Comparison of ENCODE assay signal across 13 mouse cellular contexts in the genomic region with DNA sequence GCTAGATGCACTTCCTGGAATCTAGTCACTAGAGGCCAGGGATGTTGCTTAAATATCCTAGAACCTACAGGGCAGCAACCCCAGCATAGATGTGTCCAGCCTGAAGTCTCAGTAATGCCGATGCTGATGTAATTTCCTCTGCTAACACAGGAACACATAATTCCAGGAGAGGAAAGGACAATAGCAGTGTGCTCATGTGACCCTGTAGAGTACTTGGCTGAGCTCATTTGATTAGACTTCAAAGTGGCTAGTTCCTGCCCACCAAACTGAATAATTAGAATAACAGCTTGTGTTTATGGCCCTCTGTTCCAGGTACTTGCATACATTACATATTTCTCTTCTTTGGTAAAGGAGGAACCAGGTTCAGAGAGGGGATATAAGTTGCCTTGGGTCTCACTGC.
"Had no signal": no experiment of that assay in that cellular context is flagged by ENCODE, and none has a peak within 500 bp of the region (broad histone marks: within the 10 kb centered on the region; RNA-seq: fewer than 3 reads in every experiment).

No protein-coding gene starts in this region.

- H3K9ac ChIP-seq: limb, embryonic 15.5 days; liver, embryonic 12.5 days; lung, embryonic 15.5 days; neural tube, embryonic 15.5 days had no signal

- H3K9me3 ChIP-seq: limb, embryonic 15.5 days; liver, embryonic 12.5 days; lung, embryonic 15.5 days; midbrain, embryonic 10.5 days; neural tube, embryonic 15.5 days had no signal

- H3K4me1 ChIP-seq: limb, embryonic 15.5 days; neural tube, embryonic 15.5 days had no signal

- H3K4me3 ChIP-seq: limb, embryonic 15.5 days; liver, embryonic 12.5 days; lung, embryonic 15.5 days; midbrain, embryonic 10.5 days; myocyte; neural tube, embryonic 15.5 days had no signal

- H3K36me3 ChIP-seq: limb, embryonic 15.5 days; liver, embryonic 12.5 days; lung, embryonic 15.5 days; neural tube, embryonic 15.5 days had no signal

- DNase-seq: kidney, adult 8-10 months; kidney, postnatal 36 days; layer of hippocampus, adult 9-11 months; midbrain, embryonic 14.5 days; right cerebral cortex, adult 18-20 months; right cerebral cortex, postnatal 25 days; thymus, postnatal 36 days had no signal

- H3K27ac ChIP-seq: limb, embryonic 15.5 days; liver, embryonic 12.5 days; midbrain, embryonic 10.5 days; neural tube, embryonic 15.5 days had no signal

- ATAC-seq: liver, embryonic 12.5 days had no signal

- H3K27me3 ChIP-seq: limb, embryonic 15.5 days; lung, embryonic 15.5 days; neural tube, embryonic 15.5 days had no signal

- H3K4me2 ChIP-seq: limb, embryonic 15.5 days; liver, embryonic 12.5 days; lung, embryonic 15.5 days; neural tube, embryonic 15.5 days had no signal
